Mouse (Mus musculus): ENCODE data around the gene Fam228a.
A peak's percentile ranks its signal among the peaks of the same experiment; 100 is the strongest.
"Not testable (repeated sequence)": the region's sequence is repeated elsewhere in the genome, so short reads cannot be mapped to it uniquely, and the experiment has no call there.

Gene Fam228a

DNA sequence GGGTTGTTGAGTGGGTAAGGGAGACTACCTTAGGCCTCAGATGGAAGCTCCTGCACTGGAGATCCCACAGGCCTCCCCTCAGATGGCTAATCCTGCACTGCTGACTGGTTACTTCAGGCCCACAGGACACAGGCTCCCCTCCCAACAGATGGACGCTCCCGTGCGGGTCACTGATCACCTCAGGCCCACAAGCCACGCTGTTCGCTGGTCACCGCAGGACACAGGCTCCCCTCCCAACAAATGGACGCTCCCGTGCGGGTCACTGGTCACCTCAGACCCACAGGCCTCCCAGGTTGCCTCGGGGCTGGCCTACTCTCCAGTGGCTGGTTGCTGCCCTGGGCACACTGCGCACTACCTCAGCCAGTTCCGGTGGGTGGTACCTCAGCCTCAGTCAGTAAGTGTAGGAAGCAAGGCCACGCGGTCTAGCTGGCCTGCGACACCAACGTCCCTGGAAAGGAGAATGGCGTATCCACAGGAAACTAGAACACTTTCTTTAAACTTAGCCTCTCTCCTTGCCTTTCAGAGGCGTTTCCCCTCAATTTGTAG is at the start of gene Fam228a:
Gene Fam228a, minus strand, starts transcription at position 400 of the 546 bp plus-strand sequence.
- no peak for DNase-seq (ENCODE audit: low read depth in 1 of 2, low spot score in 2 of 2)

DNA sequence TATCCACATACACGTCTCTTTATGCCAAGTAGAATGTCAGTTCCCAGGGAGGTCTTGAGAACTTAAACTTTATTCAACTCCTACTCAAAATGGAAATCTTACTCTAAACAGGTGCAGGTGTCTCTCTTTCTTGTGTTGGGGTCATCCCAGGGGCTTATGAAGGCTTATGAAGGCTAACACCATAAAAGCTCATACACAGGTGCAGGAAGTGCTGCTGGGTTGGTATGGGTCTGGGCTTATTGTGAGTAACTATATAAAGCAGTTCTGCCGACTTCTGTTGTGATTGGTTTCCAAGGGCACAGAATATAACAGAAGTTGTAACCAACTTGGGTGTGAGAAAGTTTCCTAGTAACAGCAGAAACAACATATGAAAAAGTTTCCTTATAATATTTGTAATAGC is 46.2 kb upstream of the Fam228a start:
- DNase-seq (ENCODE audit: low read depth in 1 of 2, low spot score in 2 of 2) = no peak

DNA sequence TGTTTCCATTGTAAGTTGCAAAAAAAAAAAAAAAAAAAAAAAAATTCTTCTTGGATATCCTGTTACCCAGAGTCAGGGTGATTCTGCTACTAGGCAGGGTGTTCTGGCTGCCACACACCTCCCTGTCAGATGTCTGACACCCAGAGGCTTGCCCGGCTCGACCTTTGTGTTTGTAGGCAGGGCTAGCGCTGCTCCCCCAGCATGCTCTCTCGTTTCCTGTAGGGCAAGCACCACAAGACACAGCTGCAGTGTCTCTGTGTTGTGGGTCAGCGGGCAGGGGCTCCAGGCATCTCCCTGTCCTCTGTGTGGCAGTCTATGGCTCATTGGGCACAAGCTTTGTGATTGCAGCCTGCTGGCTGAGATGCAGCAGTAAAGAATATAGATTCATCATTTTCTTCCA is 45.4 kb upstream of the Fam228a start:
- DNase-seq (ENCODE audit: low read depth in 1 of 2, low spot score in 2 of 2) = no peak

GRCm38 (mm10) chr12:4781725-4782404 is 43.6 kb upstream of the Fam228a start:
- DNase-seq (ENCODE audit: low read depth in 1 of 2, low spot score in 2 of 2) = not testable (repeated sequence)

- DNase-seq (ENCODE audit: low read depth in 1 of 2, low spot score in 2 of 2) = no peak
These were observed 43.0 kb upstream of the Fam228a start for GRCm38 (mm10) chr12:4781270-4781669.

DNA sequence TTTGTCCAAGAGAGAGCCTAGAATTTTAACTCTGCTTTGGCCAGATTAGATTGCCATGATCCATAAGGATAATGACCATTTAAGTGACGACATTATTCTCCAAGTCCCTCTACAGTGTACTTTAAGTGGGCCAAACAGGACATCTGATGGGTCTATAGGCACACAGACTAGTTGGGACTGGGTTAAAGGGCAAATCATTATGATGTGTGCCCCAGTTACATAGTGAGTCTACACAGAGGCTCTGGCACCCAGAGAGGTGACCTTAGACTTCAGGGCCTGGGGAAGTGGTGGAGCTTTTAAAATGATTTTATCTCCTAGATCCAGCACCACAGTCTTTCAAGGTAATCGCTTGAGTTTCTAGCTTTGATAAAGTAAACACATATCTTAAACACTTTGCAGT is 42.0 kb upstream of the Fam228a start:
- no peak for DNase-seq (ENCODE audit: low read depth in 1 of 2, low spot score in 2 of 2)

DNA sequence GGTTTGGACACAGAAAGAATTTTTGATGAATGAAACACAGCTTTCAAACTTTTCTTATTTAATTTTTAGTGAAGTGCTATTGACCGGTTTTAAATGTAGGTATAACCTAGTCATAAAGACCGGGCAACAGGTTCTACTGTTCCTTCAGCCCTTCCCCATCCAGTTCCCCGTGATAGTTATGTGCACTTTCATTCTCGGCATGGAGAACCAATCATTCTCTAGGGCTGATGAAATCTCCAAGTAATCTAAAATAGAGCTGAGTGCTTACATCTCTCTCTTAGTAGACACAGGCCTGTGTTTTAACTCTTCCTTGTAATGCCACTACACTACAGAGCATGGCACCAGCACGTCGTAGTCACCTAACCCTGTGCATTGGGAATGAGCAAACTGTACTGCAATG is 39.5 kb upstream of the Fam228a start:
- DNase-seq (ENCODE audit: low read depth in 1 of 2, low spot score in 2 of 2) = no peak

DNA sequence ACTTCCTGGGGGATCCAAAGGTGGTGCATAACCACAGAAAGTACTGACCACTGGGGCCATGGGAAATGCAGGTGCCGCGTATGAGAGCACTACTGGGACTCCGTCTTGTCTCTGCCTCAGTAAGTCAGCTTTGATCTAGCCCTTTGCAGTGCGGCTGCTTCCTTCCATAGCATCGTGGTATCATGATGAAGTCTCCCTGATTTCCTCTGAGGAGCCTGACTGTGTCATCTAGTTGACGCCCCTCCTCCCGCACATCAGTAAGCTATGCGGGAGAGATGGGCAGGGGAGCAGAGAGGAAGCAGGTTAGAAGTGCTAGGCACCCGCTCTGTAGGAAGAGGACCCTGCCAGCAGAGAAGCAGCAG is 37.3 kb upstream of the Fam228a start:
- no peak for DNase-seq (ENCODE audit: low read depth in 1 of 2, low spot score in 2 of 2)

DNA sequence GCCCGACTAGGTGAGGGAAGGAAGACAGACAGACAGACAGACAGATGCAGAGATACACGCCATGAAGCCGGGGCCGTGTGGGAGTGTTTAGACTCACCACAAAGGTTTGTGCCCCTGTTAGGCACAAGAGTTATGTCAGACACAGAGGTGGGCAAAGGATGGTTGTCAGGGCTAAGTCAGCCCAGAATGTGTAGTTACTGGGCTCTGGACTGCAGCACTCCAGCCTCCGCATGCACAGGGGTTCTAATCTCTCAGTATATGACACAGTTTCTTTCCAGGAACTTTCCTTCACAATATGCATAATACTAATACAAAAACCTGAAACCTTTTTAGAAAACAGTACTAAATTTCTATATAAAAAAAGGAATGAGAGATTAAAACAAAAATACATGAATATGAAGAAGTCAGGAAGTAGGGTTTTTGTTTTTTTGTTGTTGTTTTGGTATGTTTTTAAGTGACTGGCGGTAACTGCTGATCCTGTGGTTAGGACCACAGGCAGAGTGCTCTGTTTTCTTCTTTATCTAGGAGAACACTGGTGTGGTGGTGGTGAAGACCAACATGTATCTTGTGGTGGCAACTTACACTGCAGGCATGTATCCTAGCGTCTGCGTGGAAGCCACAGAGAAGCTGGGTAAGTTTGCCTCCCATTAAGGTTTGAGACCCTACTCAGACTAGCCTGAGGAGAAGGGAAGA is 36.8 kb upstream of the Fam228a start:
- no peak for DNase-seq (ENCODE audit: low read depth in 1 of 2, low spot score in 2 of 2)

DNA sequence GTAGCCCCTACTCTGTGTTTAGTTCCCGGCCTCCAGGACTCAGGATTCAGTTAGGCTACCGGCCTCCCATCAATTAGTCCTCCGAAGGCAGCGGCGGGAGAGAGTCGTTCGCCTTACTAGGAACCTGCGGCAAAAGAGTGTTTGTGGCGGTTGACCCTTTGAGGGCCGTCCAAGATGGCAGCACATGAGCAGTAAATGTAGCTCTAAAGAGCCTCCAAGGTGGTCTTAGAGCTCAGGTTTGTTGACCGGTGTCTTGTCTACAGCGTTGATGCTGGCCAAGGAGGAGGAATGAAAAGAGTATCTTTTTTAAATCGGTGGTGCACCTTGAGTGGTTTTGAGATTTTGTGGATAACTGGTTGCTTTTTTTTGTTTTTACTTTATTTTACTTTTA is 31.1 kb upstream of the Fam228a start:
- no peak for DNase-seq (ENCODE audit: low read depth in 1 of 2, low spot score in 2 of 2)

GRCm38 (mm10) chr12:4768492-4769332 is 30.5 kb upstream of the Fam228a start, which contains the start of the genes Pfn4 and Fam228b:
Gene Pfn4, plus strand, starts transcription at chr12:4769022.
Gene Fam228b, minus strand, starts transcription at chr12:4769267.
- DNase-seq (ENCODE audit: low read depth in 1 of 2, low spot score in 2 of 2) = peak; percentile 73 to 84

DNA sequence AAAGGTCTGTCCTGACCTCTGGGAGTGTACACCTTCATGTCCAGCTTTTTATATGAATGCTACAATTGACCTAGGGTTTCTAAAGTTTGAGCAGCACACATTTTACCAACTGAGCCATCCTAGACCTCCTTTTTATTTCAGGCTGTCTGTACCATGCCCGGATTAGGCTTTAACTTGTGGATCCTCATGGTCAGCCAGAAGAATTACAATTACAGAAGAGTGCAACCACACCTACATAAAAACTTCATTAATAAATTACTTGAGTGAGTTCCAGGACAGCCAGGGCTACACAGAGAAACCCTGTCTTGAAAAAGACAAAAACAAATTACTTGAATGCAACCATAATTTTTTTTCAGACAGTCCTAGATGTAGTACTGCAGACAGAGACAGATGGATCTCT is 18.8 kb upstream of the Fam228a start:
- DNase-seq (ENCODE audit: low read depth in 1 of 2, low spot score in 2 of 2) = no peak

DNA sequence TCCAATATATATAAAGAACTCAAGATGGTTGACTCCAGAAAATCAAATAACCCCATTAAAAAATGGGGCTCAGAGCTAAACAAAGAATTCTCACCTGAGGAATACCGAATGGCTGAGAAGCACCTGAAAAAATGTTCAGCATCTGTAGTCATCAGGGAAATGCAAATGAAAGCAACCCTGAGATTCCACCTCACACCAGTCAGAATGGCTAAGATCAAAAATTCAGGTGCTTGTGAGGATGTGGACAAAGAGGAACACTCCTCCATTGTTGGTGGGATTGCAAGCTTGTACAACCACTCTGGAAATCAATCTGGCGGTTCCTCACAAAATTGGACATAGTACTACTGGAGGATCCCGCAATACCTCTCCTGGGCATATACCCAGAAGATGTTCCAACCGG is 16.2 kb upstream of the Fam228a start:
- not testable (repeated sequence) for DNase-seq (ENCODE audit: low read depth in 1 of 2, low spot score in 2 of 2)

GRCm38 (mm10) chr12:4744486-4744885 is 6.3 kb upstream of the Fam228a start:
- DNase-seq (ENCODE audit: low read depth in 1 of 2, low spot score in 2 of 2) = no peak

GRCm38 (mm10) chr12:4742183-4742582 is 4.0 kb upstream of the Fam228a start:
- DNase-seq (ENCODE audit: low read depth in 1 of 2, low spot score in 2 of 2) = no peak

DNA sequence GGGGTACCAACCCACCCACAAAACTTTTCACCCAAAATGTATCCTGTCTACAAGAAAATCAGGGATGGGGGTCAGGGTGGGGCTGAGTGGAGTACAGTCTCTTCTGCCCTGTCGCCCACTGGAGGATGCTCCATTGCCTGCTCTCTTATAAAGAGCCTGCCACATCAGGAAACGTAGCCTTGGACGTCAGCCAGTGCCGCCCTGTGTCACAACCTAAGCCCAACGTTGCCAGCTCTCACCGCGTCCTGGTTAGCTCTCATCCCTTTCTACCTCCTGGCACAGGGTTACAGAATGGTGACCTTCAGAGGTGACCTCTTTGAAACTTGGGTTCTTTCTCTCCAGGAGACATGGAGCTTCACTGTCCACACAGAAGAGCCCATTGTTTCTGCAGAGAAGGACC is 2.6 kb upstream of the Fam228a start:
- no peak for DNase-seq (ENCODE audit: low read depth in 1 of 2, low spot score in 2 of 2)

GRCm38 (mm10) chr12:4732332-4732731 is 5.9 kb downstream of the Fam228a start:
- no peak for DNase-seq (ENCODE audit: low read depth in 1 of 2, low spot score in 2 of 2)

- DNase-seq (ENCODE audit: low read depth in 1 of 2, low spot score in 2 of 2) = no peak
These were observed 6.6 kb downstream of the Fam228a start for GRCm38 (mm10) chr12:4731629-4732028.

GRCm38 (mm10) chr12:4729165-4729564 is 9.1 kb downstream of the Fam228a start:
- no peak for DNase-seq (ENCODE audit: low read depth in 1 of 2, low spot score in 2 of 2)

DNA sequence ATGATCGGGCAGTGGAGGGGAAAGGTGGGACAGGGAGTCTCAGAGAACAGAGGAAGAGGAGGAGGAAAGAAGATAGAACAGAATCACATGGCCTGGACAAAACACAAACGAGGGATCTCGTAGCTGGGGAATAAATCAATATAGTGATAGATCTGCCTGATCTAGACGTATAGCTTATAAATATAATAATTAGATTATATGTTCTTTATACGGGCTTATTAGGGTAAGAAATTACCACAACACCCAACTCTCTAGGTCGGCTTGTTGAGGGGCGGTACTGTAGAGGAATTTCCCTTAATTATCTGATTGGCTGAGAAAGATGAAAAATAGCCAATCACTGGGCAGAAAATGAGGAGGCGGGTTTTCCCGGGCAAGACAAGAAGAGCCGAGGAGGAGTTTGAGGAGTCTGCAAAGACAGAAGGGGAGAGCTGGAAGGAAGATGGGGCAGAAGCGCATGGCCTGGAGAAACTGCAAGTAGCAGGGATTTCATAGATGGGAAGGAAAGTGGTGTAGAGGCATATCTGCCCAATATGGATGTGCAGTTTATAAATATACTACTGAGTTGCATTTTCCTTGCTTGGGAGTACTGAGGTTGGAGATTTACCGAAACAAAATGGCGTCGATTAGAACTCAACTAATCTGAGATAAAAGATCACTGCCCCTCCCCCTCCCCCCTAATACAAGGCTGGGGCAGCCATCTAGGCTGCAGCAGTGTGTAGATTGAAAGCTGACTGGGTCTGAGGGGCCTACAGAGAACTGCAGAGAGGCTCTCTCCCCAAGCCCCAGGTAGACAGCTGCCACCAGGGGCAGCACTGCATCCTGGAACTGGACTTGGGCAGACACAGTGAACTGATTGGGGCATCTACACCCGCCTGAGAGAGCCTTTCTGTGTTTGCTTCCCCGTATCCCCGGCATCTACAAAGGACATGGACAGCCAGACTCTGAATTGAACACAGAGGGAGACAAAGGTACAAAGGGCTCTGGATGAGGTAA is 18.2 kb downstream of the Fam228a start:
- no peak for DNase-seq (ENCODE audit: low read depth in 1 of 2, low spot score in 2 of 2)

Data from monocyte, adult 2 months (primary cell).